Mouse (Mus musculus) ES-E14 (cell line): ENCODE measurements at regions not wholly inside any gene's neighbourhood (a gene's known extent, or its start where the extent isn't known, plus 50 kb on each side); places are given as distances from the start of the nearest gene placed in this dataset.

ENCODE experiments used
- DNase-seq: peaks from one replicate; pipeline ENCODE4 v3.0.0-alpha.2; 2013; ENCODE audit warnings: low read depth, low spot score
- H3K27ac ChIP-seq: 2 replicates; pipeline ENCODE4 v1.5.1; 2012; ENCODE audit warnings: low read depth, mild to moderate bottlenecking, low read length, moderate library complexity, mixed read lengths; ENCODE audit not compliant: poor library complexity, insufficient read depth, severe bottlenecking
- H3K36me3 ChIP-seq: 2 replicates; pipeline ENCODE4 v1.6.1; 2012; ENCODE audit warnings: mild to moderate bottlenecking, low read length, moderate library complexity, mixed read lengths; ENCODE audit not compliant: control insufficient read depth, poor library complexity, insufficient read depth, severe bottlenecking
- H3K4me1 ChIP-seq, 2 experiments: fragments of 150-350 bp in 1 of 2; sonication (generic) in 1 of 2; 2 replicates each; pipeline ENCODE4 v1.6.1; 2012; ENCODE audit warnings: low read length in 2 of 2, mild to moderate bottlenecking in 1 of 2, mixed read lengths in 1 of 2; ENCODE audit not compliant: control insufficient read depth in 2 of 2, insufficient read depth in 2 of 2, poor library complexity in 1 of 2
- H3K4me3 ChIP-seq, 2 experiments: fragments of 150-350 bp in 1 of 2; sonication (generic) in 1 of 2; 2 replicates each; pipeline ENCODE4 v1.5.1; 2012; ENCODE audit warnings: low read length in 2 of 2, low read depth in 1 of 2, mild to moderate bottlenecking in 1 of 2, mixed read lengths in 1 of 2; ENCODE audit not compliant: insufficient read depth in 1 of 2, poor library complexity in 1 of 2, severe bottlenecking in 1 of 2
- H3K9ac ChIP-seq: 2 replicates; pipeline ENCODE4 v1.6.1; 2012; ENCODE audit warnings: low read depth, mild to moderate bottlenecking, low read length, mixed read lengths; ENCODE audit not compliant: poor library complexity, insufficient read depth, severe bottlenecking
- H3K9me3 ChIP-seq: fragments of 150-350 bp; sonication (generic); 2 replicates; pipeline ENCODE4 v1.6.1; 2012; ENCODE audit warnings: low read depth, mild to moderate bottlenecking, low read length; ENCODE audit not compliant: control insufficient read depth, insufficient read depth
- CHD2 ChIP-seq: IDR thresholded peaks from 2 replicates; pipeline ENCODE4 v1.6.1; 2014; ENCODE audit warnings: mild to moderate bottlenecking, low read depth, low read length, inconsistent platforms
- HCFC1 ChIP-seq: IDR thresholded peaks from 2 replicates; pipeline ENCODE4 v1.6.1; 2012; ENCODE audit warnings: low read length, inconsistent platforms, borderline replicate concordance; ENCODE audit not compliant: insufficient read depth
- MAFK ChIP-seq: IDR thresholded peaks from 2 replicates; pipeline ENCODE4 v1.6.1; 2014; ENCODE audit warnings: mild to moderate bottlenecking, low read depth, low read length, inconsistent platforms; ENCODE audit not compliant: insufficient read depth
- ZC3H11A ChIP-seq: IDR thresholded peaks from 2 replicates; pipeline ENCODE4 v1.6.1; 2012; ENCODE audit warnings: low read depth, mild to moderate bottlenecking, inconsistent platforms, low read length, borderline replicate concordance
- ZNF384 ChIP-seq: IDR thresholded peaks from 2 replicates; pipeline ENCODE4 v1.6.1; 2012; ENCODE audit warnings: low read depth, low read length, inconsistent platforms
- in situ Hi-C, 2 experiments: fragments of 600-800 bp; cut with MboI; formaldehyde crosslinking; loops; one replicate each; pipeline ENCODE4 v1.15.1; 2025; ENCODE audit warnings: low sequenced_read_pairs in 2 of 2, inconsistent platforms in 1 of 2; ENCODE audit not compliant: unreplicated experiment in 2 of 2

GRCm38 (mm10) chr16:7574879-7575278 lies 850.1 kb downstream of the Tmem114 start:
- no peak for DNase-seq
- TF ChIP-seq ZC3H11A (no peak), CHD2 (no peak), ZNF384 (no peak), HCFC1 (no peak), MAFK (no peak)

GRCm38 (mm10) chr16:7560841-7561240 lies 864.1 kb downstream of the Tmem114 start:
- in situ Hi-C loops: no loop called here
- no peak for TF ChIP-seq MAFK

More at GRCm38 (mm10) chr16:7574879-7575278, 850.1 kb downstream of the Tmem114 start:
- Histone ChIP-seq H3K9ac (no peak overlapping the region), H3K9me3 (no peaks in the 10 kb centered on the region), H3K4me3 (no peak overlapping the region), H3K27ac (no peak overlapping the region), H3K36me3 (no peaks in the 10 kb centered on the region), H3K4me1 (no peaks in the 10 kb centered on the region)
- in situ Hi-C loops: no loop called here

GRCm38 (mm10) chr16:7559177-7559576 lies 865.8 kb downstream of the Tmem114 start:
- no peak overlapping the region for H3K4me3 ChIP-seq
- in situ Hi-C loops: no loop called here
- TF ChIP-seq CHD2 (no peak), ZC3H11A (no peak), MAFK (no peak), HCFC1 (no peak), ZNF384 (no peak)
- no peak overlapping the region for H3K27ac ChIP-seq
- H3K9ac ChIP-seq: no peak overlapping the region
- H3K4me1 ChIP-seq: no peaks in the 10 kb centered on the region
- H3K9me3 ChIP-seq: no peaks in the 10 kb centered on the region
- no peak for DNase-seq
- no peaks in the 10 kb centered on the region for H3K36me3 ChIP-seq

More at GRCm38 (mm10) chr16:7560841-7561240, 864.1 kb downstream of the Tmem114 start:
- Histone ChIP-seq H3K4me3 (no peak overlapping the region), H3K9ac (no peak overlapping the region), H3K27ac (no peak overlapping the region), H3K36me3 (no peaks in the 10 kb centered on the region), H3K9me3 (no peaks in the 10 kb centered on the region), H3K4me1 (no peaks in the 10 kb centered on the region)
- no peak for DNase-seq

- Histone ChIP-seq H3K36me3 (no peaks in the 10 kb centered on the region), H3K4me1 (no peaks in the 10 kb centered on the region), H3K27ac (no peak overlapping the region), H3K9ac (no peak overlapping the region), H3K4me3 (no peak overlapping the region), H3K9me3 (no peaks in the 10 kb centered on the region)
- TF ChIP-seq MAFK (no peak), ZNF384 (no peak), ZC3H11A (no peak)
- in situ Hi-C loops: no loop called here
- no peak for DNase-seq
These were observed 866.3 kb downstream of the Tmem114 start for GRCm38 (mm10) chr16:7558637-7559036.

- H3K9ac ChIP-seq: no peak overlapping the region
These were observed 869.0 kb downstream of the Tmem114 start for GRCm38 (mm10) chr16:7555911-7556310.

More at GRCm38 (mm10) chr16:7555911-7556310, 869.0 kb downstream of the Tmem114 start:
- no peak for DNase-seq
- H3K4me3 ChIP-seq: no peak overlapping the region
- no peaks in the 10 kb centered on the region for H3K4me1 ChIP-seq
- in situ Hi-C loops: no loop called here
- no peaks in the 10 kb centered on the region for H3K9me3 ChIP-seq
- H3K27ac ChIP-seq: no peak overlapping the region
- TF ChIP-seq CHD2 (no peak), MAFK (no peak), ZC3H11A (no peak), ZNF384 (no peak), HCFC1 (no peak)
- H3K36me3 ChIP-seq: no peaks in the 10 kb centered on the region
